Mouse (Mus musculus) ES-E14 (cell line): Measurements from ENCODE around the gene Mtnr1b. TPM values are rescaled to one million over a fixed set of nuclear protein-coding genes. Genes with fewer than 3 reads are reported as not detected.

Source experiments
- DNase-seq: peaks from one replicate; pipeline ENCODE4 v3.0.0-alpha.2; 2013; ENCODE audit warnings: low read depth, low spot score
- H3K27ac ChIP-seq: 2 replicates; pipeline ENCODE4 v1.5.1; 2012; ENCODE audit warnings: low read depth, mild to moderate bottlenecking, low read length, moderate library complexity, mixed read lengths; ENCODE audit not compliant: poor library complexity, insufficient read depth, severe bottlenecking
- H3K36me3 ChIP-seq: 2 replicates; pipeline ENCODE4 v1.6.1; 2012; ENCODE audit warnings: mild to moderate bottlenecking, low read length, moderate library complexity, mixed read lengths; ENCODE audit not compliant: control insufficient read depth, poor library complexity, insufficient read depth, severe bottlenecking
- H3K4me1 ChIP-seq, 2 experiments: fragments of 150-350 bp in 1 of 2; sonication (generic) in 1 of 2; 2 replicates each; pipeline ENCODE4 v1.6.1; 2012; ENCODE audit warnings: low read length in 2 of 2, mild to moderate bottlenecking in 1 of 2, mixed read lengths in 1 of 2; ENCODE audit not compliant: control insufficient read depth in 2 of 2, insufficient read depth in 2 of 2, poor library complexity in 1 of 2
- H3K4me3 ChIP-seq, 2 experiments: fragments of 150-350 bp in 1 of 2; sonication (generic) in 1 of 2; 2 replicates each; pipeline ENCODE4 v1.5.1; 2012; ENCODE audit warnings: low read length in 2 of 2, low read depth in 1 of 2, mild to moderate bottlenecking in 1 of 2, mixed read lengths in 1 of 2; ENCODE audit not compliant: insufficient read depth in 1 of 2, poor library complexity in 1 of 2, severe bottlenecking in 1 of 2
- H3K9ac ChIP-seq: 2 replicates; pipeline ENCODE4 v1.6.1; 2012; ENCODE audit warnings: low read depth, mild to moderate bottlenecking, low read length, mixed read lengths; ENCODE audit not compliant: poor library complexity, insufficient read depth, severe bottlenecking
- H3K9me3 ChIP-seq: fragments of 150-350 bp; sonication (generic); 2 replicates; pipeline ENCODE4 v1.6.1; 2012; ENCODE audit warnings: low read depth, mild to moderate bottlenecking, low read length; ENCODE audit not compliant: control insufficient read depth, insufficient read depth
- CHD2 ChIP-seq: IDR thresholded peaks from 2 replicates; pipeline ENCODE4 v1.6.1; 2014; ENCODE audit warnings: mild to moderate bottlenecking, low read depth, low read length, inconsistent platforms
- HCFC1 ChIP-seq: IDR thresholded peaks from 2 replicates; pipeline ENCODE4 v1.6.1; 2012; ENCODE audit warnings: low read length, inconsistent platforms, borderline replicate concordance; ENCODE audit not compliant: insufficient read depth
- MAFK ChIP-seq: IDR thresholded peaks from 2 replicates; pipeline ENCODE4 v1.6.1; 2014; ENCODE audit warnings: mild to moderate bottlenecking, low read depth, low read length, inconsistent platforms; ENCODE audit not compliant: insufficient read depth
- ZC3H11A ChIP-seq: IDR thresholded peaks from 2 replicates; pipeline ENCODE4 v1.6.1; 2012; ENCODE audit warnings: low read depth, mild to moderate bottlenecking, inconsistent platforms, low read length, borderline replicate concordance
- ZNF384 ChIP-seq: IDR thresholded peaks from 2 replicates; pipeline ENCODE4 v1.6.1; 2012; ENCODE audit warnings: low read depth, low read length, inconsistent platforms
- in situ Hi-C, 2 experiments: fragments of 600-800 bp; cut with MboI; formaldehyde crosslinking; loops; one replicate each; pipeline ENCODE4 v1.15.1; 2025; ENCODE audit warnings: low sequenced_read_pairs in 2 of 2, inconsistent platforms in 1 of 2; ENCODE audit not compliant: unreplicated experiment in 2 of 2
- total RNA-seq: library from RNA; depleted of rRNA; stranded (reverse); fragments of 300-350 nt; gene quantifications from 2 replicates; pipeline ENCODE4 v1.2.3, GENCODE M21; 2012; rRNA removed

The Mtnr1b gene
- total RNA-seq, 1 experiment = not detected

GRCm38 (mm10) chr9:15786610-15787009, 87.7 kb downstream of the Mtnr1b start:
- in situ Hi-C loops = no loop called here
- H3K9me3 ChIP-seq = no peaks in the 10 kb centered on the region
- no peak for DNase-seq

DNA sequence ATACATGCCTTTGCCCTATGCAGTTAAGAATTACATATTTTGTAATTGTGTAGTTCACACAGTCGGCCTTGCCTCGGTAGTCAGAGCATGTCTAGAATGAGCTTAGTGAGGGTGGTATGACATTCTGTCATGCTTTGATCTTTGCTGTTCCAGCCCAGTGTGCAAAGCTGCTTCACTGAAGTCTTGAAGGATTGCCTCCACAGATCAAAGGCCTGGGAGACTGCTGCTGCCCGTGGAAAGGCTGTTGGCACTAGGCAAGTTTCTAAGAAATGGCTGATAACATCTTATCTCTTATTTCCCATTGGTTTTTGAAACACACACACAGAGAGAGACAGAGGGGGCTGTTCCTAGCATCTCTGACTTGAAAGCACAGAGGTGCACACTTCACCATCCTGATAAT, 88.2 kb downstream of the Mtnr1b start:
- DNase-seq = no peak
- H3K27ac ChIP-seq = no peak overlapping the region
- H3K9me3 ChIP-seq = no peaks in the 10 kb centered on the region
- H3K36me3 ChIP-seq = no peaks in the 10 kb centered on the region
- H3K4me3 ChIP-seq = no peak overlapping the region
- in situ Hi-C loops = no loop called here
- H3K4me1 ChIP-seq = no peaks in the 10 kb centered on the region
- no peak for TF ChIP-seq CHD2
- no peak for TF ChIP-seq ZNF384
- TF ChIP-seq MAFK = no peak
- no peak for TF ChIP-seq HCFC1
- no peak for TF ChIP-seq ZC3H11A
- no peak overlapping the region for H3K9ac ChIP-seq

More at GRCm38 (mm10) chr9:15786610-15787009, 87.7 kb downstream of the Mtnr1b start:
- Histone ChIP-seq H3K27ac (no peak overlapping the region), H3K36me3 (no peaks in the 10 kb centered on the region), H3K4me3 (no peak overlapping the region), H3K9ac (no peak overlapping the region), H3K4me1 (no peaks in the 10 kb centered on the region)
- no peak for TF ChIP-seq MAFK
- TF ChIP-seq CHD2 = no peak

- no peak overlapping the region for H3K27ac ChIP-seq
- in situ Hi-C loops = no loop called here
- DNase-seq = no peak
- H3K4me3 ChIP-seq = no peak overlapping the region
- TF ChIP-seq HCFC1 (no peak), ZC3H11A (no peak)
- H3K9me3 ChIP-seq = no peaks in the 10 kb centered on the region
- no peak overlapping the region for H3K9ac ChIP-seq
- no peaks in the 10 kb centered on the region for H3K36me3 ChIP-seq
- H3K4me1 ChIP-seq = no peaks in the 10 kb centered on the region
Measured at GRCm38 (mm10) chr9:15781936-15782335, 92.4 kb downstream of the Mtnr1b start.

DNA sequence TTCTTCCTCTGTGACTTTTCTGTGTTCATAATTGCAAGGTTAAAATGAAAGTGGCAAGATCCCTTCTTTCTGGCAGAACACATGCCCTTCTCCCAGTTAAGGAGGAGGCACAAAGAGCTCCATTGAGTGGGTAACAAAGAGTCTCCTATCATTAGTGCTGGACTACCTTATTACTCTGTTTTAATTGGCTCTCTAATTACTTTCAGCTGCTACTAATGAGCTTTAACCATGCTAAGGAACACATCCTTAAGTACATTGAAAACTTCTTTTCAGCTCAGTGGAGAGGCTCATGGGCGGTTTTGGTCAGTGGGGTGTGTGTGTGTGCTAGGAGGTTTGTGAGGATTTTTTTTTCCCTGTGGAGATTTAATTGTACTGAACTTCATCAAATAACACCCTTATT, 99.4 kb downstream of the Mtnr1b start:
- no peak overlapping the region for H3K9ac ChIP-seq
- H3K4me1 ChIP-seq = no peaks in the 10 kb centered on the region
- H3K36me3 ChIP-seq = no peaks in the 10 kb centered on the region
- in situ Hi-C loops = no loop called here
- no peaks in the 10 kb centered on the region for H3K9me3 ChIP-seq
- DNase-seq = no peak
- TF ChIP-seq CHD2 = no peak
- no peak for TF ChIP-seq ZC3H11A
- no peak for TF ChIP-seq ZNF384
- H3K27ac ChIP-seq = no peak overlapping the region
- H3K4me3 ChIP-seq = no peak overlapping the region

Other genes with a start within 250 kb of the Mtnr1b start
- 0.31 and 0.37 TPM in 2 replicates for gene Deup1, start 246.6 kb downstream of the Mtnr1b start, total RNA-seq
- gene Slc36a4, start 164.8 kb downstream of the Mtnr1b start, total RNA-seq = 2.4 and 3.9 TPM in 2 replicates